Mouse (Mus musculus) cerebellum, adult 18-20 months (tissue): ENCODE results near the gene Prok1.

ENCODE experiments used
- DNase-seq, 2 experiments: peaks; one replicate each; pipeline ENCODE4 v3.0.0; 2021

The Prok1 gene

DNA sequence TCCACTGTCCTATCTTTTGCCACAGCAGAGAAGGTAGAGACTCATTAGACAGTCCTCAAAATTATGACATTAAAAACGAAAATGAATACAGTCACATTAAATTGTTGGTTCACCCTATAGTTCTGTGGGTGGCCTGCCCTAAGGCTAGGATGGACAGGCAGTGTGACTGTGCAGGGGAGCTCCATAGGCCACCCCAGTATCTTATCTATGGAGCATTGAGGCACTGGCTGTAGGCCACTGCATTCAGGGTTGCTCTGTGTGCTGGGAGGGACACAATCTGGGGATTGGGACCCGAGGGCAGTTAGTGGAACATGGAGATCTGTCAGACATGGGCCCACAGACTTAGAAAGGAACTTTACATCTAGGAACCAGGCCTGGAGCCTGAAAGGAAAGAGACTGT is 5.6 kb downstream of the Prok1 start:
- DNase-seq, result no peak

DNA sequence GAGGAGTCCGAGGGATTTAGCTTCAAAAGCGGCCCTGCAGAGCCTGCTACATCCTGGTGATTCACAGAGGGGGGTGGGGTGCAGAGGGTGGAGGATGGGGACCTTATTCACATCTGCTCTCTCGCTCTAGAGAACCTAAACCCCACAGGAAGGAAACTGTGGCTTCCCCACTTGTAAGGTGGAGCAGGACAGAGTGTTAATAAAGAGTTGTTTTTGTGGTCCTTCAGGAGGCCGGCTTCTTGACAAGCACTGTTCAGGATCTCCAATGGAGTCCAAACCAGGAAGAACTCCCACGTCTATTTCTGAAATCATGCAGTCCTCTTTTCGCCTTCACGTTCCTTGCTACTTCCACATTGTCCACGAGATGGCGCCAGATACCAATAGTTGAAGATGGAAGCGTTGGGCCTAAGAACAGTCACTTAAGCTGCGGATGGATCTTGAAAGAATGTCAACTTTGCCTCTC is 6.1 kb downstream of the Prok1 start:
- peak; percentile 72 to 84 for DNase-seq

DNA sequence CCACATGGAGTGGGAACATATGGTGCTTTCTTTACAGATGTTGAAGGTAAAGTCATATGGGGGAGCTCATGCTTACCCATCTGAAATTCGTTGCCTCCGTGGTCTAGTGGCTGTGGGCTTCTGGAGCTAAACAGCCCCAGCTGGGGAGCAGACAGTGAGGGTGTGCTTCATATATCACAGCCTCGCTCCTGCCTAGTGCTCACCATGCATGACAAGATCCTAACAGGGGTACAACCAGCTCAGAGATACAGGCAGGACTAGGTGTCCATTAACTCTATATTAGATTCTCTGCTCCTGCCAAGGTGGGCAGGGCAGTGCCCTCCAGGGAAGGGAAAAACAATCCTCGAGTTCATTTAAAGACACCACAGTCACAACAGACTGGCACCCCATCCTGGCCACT is 8.3 kb downstream of the Prok1 start:
- DNase-seq, result no peak

DNA sequence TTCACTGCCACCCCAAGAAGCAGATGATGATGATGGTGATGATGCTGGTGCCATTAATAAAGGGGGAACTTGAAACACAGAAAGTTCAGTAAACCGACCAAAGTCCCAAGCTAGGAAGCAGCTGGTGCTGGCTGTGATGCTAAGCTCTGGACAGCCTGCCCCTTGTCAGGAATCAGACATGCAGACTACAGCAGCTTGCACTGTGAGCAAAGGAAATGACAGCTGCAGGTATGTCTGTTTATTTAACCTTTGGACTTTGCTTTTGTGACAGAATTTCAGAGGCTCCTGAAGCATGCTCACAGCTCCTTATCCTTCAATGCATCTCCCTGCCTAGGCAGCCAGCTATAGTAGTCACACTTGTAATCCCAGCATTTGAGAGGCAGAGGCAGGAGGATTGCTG is 9.0 kb downstream of the Prok1 start, which contains the start of gene A630076J17Rik:
Gene A630076J17Rik, plus strand, starts transcription at position 88 of the 400 bp plus-strand sequence.
- DNase-seq, result no peak

DNA sequence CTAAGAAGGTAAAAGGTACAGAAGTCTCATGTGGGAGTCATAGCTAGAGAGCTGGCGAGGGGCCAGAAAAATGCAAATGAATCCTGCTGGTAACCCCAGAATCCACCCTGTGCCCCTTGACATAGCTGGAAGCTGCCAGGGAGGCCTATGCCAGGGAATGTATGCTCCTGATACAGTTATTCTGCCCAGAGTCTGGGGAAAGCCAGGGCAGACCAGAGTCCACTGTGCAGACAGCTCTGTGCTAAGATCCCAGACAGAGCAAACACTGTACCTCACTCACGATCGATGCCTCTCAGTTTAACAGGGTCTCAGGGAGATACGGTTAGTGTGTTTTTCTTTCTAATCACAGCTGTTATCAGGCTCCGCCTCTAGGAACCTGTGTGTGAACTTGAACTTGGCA is 9.7 kb downstream of the Prok1 start:
- DNase-seq, result no peak

DNA sequence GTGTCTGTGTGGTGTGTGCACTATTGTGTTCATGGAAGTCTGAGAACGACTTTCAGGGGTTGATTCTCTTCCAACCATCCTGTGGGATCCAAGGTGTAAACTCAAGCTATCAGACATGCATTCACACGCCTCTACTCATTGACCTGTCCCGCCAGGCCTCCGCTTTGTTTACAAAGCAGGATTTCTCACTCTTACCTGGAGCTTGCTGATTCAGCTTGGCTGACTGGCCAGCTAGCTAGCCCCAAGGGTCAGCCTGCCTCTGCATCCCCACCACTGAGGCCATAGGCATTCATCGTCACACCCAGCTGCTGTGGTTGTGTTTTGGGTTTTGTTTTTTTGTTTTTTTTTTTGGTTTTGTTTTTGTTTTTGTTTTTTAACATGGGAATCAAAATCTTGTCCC is 10.3 kb downstream of the Prok1 start:
- DNase-seq, result no peak

DNA sequence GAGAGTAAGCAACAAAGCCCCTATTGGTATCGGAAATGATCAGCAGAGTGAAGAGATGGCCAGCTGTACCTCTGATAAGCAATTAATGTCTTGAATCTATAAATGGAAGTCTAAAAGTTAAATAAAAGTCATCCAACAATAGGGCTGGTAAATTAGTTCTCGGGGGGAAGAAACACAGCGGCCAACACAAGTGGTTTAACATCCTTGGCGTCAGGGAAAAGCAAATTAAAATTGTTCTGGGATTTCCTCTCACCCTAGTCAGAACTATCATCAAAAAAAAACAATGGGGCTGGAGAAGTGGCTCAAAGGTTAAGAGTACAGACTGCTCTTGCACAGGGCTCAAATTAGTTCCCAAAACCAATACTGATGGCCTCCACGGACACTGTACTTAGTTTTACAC is 13.7 kb downstream of the Prok1 start:
- no peak for DNase-seq

DNA sequence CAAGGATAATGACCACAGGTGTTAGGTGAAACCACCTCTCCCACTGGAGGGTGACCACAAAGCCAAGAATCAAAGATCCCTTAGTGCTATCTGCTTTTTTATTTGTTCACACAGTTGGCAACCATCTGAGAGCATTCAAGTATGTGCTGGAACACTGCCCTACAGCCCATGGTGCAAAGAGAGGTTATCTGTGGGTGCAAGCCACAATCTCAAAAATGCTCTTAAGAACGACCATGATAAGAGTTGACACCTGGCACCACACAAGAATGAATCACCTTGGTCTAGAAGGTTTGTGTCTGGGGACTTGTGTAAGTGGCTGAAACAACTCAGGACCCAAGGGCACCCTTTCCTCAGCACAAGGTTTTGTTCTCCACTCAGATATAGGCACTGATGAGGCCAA is 16.3 kb downstream of the Prok1 start:
- no peak for DNase-seq

DNA sequence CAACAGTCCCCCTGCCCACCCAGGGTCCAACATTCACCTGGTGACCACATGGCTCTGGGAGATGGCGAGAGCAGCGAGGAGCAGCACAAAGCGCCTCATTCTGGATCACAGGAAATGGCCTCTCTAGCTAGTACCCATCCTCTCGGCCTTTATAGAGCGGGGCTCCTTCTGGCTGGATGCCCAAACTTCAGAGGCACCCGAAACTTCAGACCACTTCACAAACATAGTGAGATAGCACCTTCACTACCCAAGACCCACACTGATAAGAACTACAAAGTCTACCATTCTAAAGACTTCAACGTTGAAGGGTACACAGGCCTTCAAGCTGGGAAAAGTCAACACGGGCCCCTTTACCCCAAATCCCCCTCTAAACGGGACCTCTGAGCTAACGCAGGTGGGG is 17.9 kb downstream of the Prok1 start, which contains the start of gene Cym:
Gene Cym, minus strand, starts transcription at position 125 of the 400 bp plus-strand sequence.
- DNase-seq, result no peak

DNA sequence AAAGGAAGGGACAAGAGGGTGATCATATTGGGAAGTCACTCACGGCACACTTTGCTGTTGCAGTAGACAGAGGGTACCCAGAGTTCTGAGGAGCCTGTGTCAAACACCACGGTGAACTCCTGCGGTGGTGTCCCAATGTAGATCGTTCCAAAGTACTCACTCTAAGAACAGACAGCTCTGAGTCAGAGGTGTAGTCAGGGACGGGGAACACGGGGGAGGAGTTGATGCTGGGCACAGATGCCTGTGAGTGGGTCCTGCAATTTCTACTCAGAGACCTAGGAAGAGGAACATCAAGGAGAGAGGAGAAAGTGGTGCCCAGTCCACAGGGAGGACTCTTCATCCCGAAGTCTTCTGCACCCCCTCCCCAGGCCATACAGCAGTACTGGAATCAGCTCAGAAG is 20.9 kb downstream of the Prok1 start:
- no peak for DNase-seq

DNA sequence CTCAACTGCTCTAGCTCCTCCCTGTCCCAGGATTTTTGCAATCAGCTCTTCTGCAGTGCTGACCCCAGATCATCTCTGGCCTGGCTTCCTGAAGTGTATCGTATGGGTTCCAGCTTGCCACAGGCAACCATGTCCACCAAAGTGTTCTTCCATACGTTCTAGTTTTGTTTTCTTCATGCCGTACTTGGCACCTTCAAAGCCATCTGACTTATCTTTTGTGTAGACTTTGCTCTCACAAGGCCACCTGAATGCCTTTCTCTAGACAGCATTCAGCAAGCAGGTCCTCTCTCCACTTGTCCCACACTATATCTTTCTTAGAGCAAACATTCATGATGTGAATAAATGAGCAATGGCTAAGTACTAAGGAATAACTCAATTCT is 22.4 kb downstream of the Prok1 start:
- DNase-seq, result no peak

DNA sequence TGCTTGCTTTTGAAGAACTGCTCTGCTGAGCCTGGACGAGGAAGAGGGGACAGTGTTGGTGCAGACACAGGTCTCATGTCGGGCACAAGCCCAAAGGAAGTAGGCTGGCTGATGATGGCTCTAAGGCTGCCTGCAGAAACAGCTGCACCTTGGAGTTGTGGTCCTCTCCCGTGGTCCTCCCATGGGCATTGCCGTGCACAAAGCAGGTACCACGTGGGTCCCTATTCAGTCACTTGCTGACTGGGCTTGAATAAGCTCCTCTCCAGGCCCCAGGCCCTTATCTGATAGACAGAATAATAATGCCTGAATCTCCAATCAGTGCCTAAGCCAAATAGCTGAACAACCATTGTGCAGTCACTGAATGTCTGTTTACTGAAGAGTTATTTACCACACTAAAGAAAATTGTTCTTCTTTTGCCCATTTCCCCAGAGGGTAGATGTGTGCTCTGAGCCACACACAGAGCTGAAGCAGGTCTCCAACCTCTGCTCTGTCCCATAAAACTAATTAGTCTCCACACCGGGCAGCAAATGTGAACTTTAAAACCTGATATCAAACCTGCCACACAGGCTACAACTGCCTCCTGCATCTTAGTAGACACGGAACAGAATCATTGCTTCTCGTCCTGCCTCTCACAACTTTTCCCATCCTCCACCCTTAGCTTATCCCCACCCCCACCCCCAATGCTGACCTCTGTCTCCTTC is 23.0 kb downstream of the Prok1 start:
- DNase-seq, result no peak

DNA sequence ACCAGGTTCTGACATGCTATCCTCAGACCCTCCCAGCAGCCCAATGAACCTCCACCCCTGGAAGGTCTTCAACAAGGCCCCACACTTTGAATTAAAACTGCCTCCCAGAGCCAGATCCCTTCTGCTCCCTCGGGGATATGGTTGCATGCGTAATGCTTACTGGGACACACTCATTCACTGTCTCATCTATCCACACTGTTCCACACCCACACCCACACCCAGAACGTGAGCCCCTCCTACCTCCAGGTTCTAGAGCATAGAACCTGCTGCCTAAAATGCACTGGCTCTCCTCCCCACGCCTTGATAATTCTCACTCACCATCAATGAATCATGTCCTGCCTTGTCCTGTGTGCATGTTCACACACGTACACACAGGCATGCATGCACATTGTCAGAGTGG is 24.9 kb downstream of the Prok1 start:
- DNase-seq, result no peak

DNA sequence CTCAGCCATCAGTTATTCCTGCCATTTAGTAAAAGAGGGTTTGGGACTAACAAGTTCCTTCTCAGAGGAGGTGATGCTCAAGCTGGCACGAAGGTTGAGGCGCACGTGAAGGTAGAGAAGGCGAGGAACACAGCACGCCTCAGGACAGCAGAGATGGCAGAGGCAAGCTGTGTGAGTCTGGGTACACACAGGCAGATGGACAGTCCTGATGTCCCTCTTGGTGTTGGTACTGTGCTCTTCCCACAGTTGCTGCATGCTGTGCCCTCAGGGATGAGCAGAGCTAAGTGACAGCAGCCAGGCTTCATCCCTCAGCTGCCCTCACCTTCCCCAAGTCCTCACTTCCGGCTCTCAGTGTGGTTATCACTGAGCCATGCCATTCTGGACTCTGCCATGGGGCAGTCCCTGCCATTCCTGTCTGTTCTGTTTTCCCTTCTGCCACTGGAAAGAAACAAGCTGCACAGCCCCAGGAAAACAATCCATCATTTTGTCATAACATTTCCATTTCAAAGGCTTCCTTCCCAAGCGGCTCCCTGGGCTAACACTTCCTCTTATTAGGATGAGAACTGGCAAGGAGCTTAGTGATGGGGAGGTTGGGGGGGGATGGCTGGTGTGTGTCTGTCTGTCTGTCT is 31.8 kb downstream of the Prok1 start:
- DNase-seq, result no peak

DNA sequence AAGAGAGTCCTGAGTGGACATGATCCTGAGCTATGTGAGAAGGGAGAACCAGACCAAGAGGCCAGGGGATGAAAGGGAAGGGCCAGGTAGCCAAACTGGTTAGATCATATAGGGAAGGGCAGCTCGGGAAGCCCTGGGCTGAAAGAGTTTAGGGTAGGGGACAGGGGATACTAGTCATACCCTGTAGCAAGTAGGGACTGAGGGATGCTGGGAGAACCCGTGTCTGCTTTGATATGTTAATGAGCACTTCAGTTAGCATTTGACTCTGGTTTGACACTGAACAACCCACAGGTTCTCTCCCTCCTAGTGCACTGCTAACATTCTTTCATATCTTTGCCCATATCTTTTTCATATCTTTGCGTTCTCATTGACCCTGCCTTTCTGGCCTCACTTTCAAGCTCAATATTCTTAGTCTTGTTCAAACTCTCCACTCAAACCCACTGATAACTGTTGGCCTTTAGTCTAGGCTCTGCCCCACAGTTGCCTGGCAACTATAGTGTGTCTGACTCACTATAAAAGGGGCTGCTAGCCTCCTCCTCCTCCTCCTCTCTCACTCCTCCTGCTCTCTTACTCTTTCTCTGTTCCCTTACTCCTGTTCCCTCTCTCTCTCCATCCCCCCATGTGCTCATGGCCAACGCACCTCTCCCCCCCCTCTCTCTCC is 32.9 kb downstream of the Prok1 start:
- DNase-seq, result no peak

DNA sequence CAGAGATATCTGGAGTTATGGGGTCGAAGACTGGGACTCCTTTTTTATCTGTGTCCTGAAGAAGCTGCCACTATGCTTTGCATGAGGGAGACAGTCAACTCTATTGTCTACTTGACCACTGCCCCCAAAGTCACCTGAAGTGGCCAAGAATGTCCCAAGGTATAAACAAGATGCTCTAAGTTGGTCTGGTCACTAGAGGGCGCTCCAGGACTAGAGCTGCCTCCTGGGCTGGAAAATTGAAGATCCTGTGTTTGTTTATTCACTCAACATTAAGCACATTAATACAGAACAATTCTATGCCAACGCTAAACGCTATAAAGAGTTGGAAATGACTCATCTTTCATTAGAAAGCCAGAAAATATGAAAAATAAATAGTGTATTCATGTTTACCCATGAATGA is 33.5 kb downstream of the Prok1 start:
- peak; percentile 75 to 82 for DNase-seq

DNA sequence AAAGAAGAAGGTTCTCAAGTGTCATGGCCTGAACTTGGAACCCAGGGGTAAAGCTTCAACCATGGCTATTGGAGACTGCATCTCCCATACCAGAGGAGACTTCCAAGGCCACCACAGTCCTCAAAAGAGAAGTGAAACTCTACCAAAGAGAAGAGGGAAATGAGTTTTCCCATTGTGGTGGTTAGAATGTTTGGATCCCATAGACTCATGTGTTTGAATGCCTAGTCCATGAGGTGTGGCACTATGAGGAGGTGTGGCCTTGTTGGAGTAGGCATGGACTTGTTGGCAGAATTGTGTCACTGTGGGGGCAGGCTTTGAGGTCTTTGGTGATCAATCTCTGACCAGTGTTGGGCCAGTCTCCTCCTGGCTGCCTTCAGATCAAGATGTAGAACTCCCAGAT is 34.3 kb downstream of the Prok1 start:
- no peak for DNase-seq

DNA sequence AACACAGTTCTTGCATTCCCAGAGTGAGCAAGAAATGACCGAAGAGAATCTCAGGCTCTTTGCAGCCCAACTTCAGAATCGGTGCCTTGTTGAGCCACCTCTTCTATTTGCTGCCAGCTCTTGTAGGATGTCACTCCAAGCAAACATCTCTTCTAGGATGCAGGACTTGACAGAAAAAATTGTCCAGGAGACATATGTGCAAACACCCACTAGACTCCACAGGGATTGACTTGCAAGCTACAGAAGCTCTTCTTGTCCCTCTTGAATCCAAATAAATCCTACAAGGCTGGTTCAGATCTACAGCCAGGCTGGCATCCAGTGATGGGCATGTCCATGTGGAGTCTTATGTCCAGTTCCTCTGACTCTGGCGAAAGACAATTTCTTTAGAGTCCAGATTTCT is 35.1 kb downstream of the Prok1 start:
- DNase-seq, result no peak

DNA sequence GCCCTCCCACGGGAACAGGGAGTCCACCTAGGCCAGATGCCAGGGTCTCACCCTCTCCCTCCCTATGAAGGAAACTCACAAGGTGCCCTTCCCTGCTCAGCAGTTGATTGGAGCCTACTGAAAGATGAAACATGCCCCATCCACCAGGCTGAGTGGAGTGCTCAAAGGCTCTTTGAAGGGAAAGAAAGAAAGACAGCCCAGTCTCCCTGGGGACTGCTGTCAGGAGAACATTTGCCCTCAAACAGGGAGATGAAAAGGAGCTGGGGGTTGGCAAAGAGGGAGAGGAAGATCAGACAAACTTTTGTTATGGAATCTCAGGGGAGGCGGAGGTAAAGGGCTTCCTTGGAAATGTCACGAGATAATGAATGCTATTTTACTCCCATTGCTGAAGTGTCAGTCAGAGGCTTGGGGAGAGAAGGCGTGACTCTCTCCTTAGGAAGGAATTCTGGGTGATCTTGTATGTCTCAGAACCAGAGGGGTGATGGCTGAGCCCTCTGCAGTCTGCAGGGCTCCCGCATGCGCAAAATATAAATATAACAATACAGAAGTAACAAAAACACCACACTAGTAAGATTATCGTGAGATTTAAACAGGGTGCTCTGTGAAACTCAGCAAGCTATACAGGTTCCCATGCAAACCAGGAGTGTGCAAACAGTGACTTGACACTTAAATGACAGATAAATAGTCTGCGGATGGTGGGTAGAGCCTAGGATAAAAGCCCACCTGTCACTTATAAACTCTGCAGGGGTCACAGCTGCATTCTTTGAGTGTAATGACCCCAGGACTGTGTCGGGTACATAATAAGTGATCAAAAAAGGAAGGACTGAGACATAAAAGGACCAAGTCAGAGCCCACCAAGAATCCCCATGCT is 38.0 kb downstream of the Prok1 start:
- DNase-seq, result no peak

DNA sequence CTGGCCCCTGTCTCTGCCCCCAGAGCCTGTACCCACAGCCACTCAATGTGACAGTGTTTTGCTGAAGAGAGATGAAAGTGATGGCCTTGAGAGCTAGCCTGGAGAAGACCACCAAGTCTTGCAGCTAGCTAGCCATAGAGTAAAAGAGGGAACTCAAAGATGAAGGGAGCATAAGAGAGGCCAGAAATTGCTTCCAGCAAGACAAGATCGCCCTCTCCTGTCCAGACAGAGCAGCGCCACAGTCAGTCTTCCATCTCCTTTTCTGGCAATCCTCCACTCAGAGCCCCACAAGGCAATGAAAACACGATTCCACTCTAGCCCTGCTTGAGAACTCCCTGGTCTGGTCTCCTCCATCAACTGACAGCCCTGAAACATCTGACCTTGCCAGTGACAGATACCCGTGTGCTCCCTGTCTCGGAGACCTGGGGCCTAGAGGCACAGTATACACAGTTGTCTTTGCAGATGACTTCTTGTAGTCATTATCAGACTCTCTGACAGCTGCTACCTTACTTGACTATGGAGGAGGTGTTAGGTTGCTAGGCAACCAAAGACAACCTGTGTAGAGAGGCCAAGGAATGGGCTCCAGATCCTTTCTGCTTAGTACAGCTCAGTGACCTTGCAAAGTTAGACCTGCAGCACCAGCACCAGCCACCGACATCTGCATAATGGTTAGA is 51.1 kb downstream of the Prok1 start:
- peak; percentile 80 to 81 for DNase-seq

DNA sequence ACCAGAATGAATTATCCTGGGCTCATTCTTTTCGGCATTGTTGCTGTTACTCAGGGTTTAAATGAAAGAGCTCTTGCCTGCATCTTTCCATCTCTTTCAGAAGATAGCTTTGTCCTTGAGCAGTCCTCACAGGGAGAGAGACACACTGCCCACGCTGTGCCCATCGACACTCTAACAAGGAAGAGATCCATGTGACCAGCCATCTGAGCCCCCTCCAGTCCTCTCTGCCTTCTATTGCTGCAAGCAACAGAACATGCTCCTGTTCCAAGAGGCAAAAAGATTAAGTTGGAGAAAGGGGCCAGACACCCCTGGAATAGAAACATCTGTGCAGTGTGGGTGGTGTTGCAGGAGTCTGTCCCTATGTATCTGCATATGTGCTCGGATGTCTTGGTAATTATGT is 52.5 kb downstream of the Prok1 start:
- no peak for DNase-seq

DNA sequence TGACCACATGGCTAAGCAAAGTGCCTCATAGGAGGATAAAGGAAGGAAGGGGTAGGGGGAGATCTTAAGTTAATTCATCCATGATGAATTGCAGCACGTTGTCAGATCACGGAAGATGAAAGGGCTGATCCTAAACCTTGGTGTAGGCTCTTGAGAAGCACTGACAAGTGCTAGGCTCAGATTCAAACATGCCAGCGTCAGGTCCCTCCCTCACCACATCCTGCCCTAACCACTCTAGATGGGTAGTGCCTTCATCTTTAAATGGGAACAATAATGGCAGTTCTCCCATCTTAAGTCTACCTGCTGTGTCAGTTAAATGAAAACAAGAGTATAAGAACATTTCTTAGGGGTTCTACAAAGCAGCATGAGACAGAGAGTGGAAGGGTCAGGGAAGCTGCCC is 53.9 kb downstream of the Prok1 start:
- no peak for DNase-seq

DNA sequence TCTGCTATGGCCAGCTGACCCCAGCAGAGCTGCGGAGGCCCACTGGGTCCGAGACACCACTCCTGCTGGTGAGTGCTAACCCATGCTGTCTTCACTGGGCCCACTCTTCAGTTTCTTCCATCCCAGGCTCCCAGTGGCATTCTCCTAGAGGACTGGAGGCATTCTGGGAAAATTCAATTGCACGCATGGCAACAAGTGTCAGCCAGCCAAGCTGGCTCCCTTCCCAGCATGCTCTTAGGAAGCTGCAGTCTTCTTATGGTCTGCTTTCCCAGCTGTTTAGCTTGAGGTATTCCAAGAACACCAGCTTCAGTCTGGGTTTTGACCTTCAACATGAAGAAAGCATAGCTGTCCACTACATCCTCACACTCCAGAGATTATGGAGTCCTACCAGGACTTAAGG is 56.3 kb downstream of the Prok1 start:
- DNase-seq, result no peak
